Mouse (Mus musculus) heart, postnatal 10 days (tissue): ENCODE measurements around the gene Map3k14. TPM values are rescaled to one million over a fixed set of nuclear protein-coding genes. Genes with fewer than 3 reads are reported as not detected.

ENCODE experiments used
- total RNA-seq, 2 experiments: library from RNA; stranded (reverse); gene quantifications; 2 replicates each; pipeline ENCODE4 v1.2.3; 2021

The Map3k14 gene
- total RNA-seq, 2 experiments from 2014 or later, result 3.8 to 4.3 TPM

Other genes starting within 250 kb of the Map3k14 start
- 10 to 100 TPM; 61.4 to 63.2 TPM for gene Nmt1, start 239.3 kb downstream of the Map3k14 start, total RNA-seq
- 10 to 100 TPM; 62.5 to 70.5 TPM for gene Dcakd, start 239.1 kb downstream of the Map3k14 start, total RNA-seq
- gene Plcd3, start 165.8 kb downstream of the Map3k14 start, total RNA-seq, result 10 to 100 TPM; 26.7 to 27.7 TPM
- 10 to 100 TPM; 35.5 to 37.4 TPM for gene Acbd4, start 165.8 kb downstream of the Map3k14 start, total RNA-seq
- gene Hexim1, start 151.2 kb downstream of the Map3k14 start, total RNA-seq, result 10 to 100 TPM; 20.4 to 22.6 TPM
- gene Hexim2, start 135.0 kb downstream of the Map3k14 start, total RNA-seq, result 1 to 10 TPM; 3.1 to 3.9 TPM
- gene Fmnl1, start 96.4 kb downstream of the Map3k14 start, total RNA-seq, result 10 to 100 TPM; 14.4 to 15.6 TPM
- gene 1700023F06Rik, start 58.9 kb downstream of the Map3k14 start, total RNA-seq, result not detected
- gene Spata32, start 49.0 kb downstream of the Map3k14 start, total RNA-seq, result not detected
- gene Arhgap27, start 96.2 kb upstream of the Map3k14 start, total RNA-seq, result 10 to 100 TPM; 28.6 to 34.3 TPM
- gene Plekhm1, start 145.2 kb upstream of the Map3k14 start, total RNA-seq, result 10 to 100 TPM; 10.1 to 11.5 TPM
- gene Lrrc37a, start 237.1 kb upstream of the Map3k14 start, total RNA-seq, result not detected